1 mouse cellular context compared by ENCODE assay signal in the genomic region with DNA sequence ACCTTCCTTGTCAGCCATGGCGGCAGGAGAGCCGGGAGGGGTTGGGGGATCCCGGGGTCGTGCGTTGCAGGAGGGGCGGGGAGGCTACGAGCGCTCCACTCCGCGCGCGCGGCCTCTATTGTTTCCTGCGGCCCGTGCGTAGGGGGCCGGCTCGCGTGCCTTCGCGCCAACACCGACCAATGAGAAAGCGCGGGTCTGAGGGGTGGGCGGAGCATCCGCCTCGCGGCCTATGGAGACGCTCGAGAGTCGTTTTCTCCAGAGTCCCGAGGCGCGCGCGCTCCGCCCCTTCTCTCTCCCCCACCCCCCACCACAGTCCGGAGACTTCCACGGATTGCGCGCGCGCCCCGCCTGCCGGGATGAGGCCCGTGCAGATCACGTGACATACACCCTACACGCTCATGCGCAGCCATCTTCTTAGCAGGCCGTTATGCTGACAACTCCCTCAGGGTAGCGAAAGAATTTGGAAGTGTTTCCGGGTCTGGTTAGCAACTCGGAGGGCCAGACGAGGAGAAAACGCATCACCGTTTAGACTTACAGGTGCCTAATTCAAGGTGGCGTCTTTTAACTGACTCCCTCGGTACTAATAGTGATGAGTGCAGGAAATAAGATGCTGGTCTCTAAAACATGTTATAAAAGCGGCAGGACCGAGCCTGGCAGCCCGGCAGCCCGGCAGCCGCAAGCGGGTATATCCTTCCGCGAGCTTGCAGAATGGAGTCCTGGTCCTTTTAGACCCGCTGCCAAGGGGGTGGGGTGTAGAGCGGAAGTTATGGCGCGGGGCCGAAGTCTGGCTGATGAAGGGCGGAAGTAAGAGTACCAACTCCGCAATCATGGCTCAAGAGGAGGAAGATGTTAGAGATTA.
TF ChIP-seq lines count a peak whose summit lies in the region.

A gene (minus strand): TSS at position 155 of the 859 bp plus-strand sequence.
A gene (plus strand): TSS at position 480 of the 859 bp plus-strand sequence.

TF ChIP-seq in CH12.LX, 34 proteins besides CTCF, POLR2A, EP300 and RAD21 (continued from another document):
- TF ChIP-seq RCOR1 (conservative IDR thresholded peaks at IDR 0.05; ENCODE audit: low read depth, low read length) (no peak), MEF2A (IDR thresholded peaks at IDR 0.05; ENCODE audit: borderline replicate concordance, low read depth, low read length) (no peak; the same call in 1 of the 2 replicates), SMC3 (IDR thresholded peaks at IDR 0.05; ENCODE audit: low read depth, low read length) (no peak), ELF1 (IDR thresholded peaks at IDR 0.05; ENCODE audit: low read depth, low read length) (peak; percentile 90), E2F4 (IDR thresholded peaks at IDR 0.05; ENCODE audit: insufficient replicate concordance, low read depth, low read length) (0 out of 2 replicates have a peak, but pooled peaks have one; percentile 56), USF1 (IDR thresholded peaks at IDR 0.05; ENCODE audit: low read depth, low read length) (peak; percentile 92), MAX (IDR thresholded peaks at IDR 0.05; ENCODE audit: low read length) (peak; percentile 85), ZNF384 (IDR thresholded peaks at IDR 0.05; ENCODE audit: low read depth, low read length) (no peak), NELFE (IDR thresholded peaks at IDR 0.05; ENCODE audit: low read depth, low read length) (peak; percentile 82), CHD1 (IDR thresholded peaks at IDR 0.05; ENCODE audit: low read depth, low read length) (no peak), MAZ (IDR thresholded peaks at IDR 0.05; ENCODE audit: low read depth, low read length) (no peak), CHD2 (IDR thresholded peaks at IDR 0.05; ENCODE audit: low read length) (no peak; the same call in 1 of the 2 replicates), JUND (conservative IDR thresholded peaks at IDR 0.05; ENCODE audit: low read depth, low read length) (0 out of 2 replicates have a peak, but pooled peaks have one; percentile 21), ZKSCAN1 (IDR thresholded peaks at IDR 0.05; ENCODE audit: borderline replicate concordance, low read depth, low read length) (no peak), KAT2A (IDR thresholded peaks at IDR 0.05; ENCODE audit: insufficient replicate concordance, low read length) (0 out of 2 replicates have a peak, but pooled peaks have one; percentile 0), PAX5 (IDR thresholded peaks at IDR 0.05; ENCODE audit: low read length) (no peak), ZMIZ1 (IDR thresholded peaks at IDR 0.05; ENCODE audit: low read depth, low read length) (0 out of 2 replicates have a peak, but pooled peaks have one; percentile 32), ZC3H11A (IDR thresholded peaks at IDR 0.05; ENCODE audit: low read depth, low read length) (no peak), TCF12 (IDR thresholded peaks at IDR 0.05; ENCODE audit: low read depth, low read length) (peak; percentile 66; the same call in 1 of the 2 replicates), MAFK (IDR thresholded peaks at IDR 0.05; ENCODE audit: insufficient replicate concordance, low read length) (no peak), UBTF (IDR thresholded peaks at IDR 0.05; ENCODE audit: low read depth, low read length) (no peak; the same call in 1 of the 2 replicates), ETS1 (conservative IDR thresholded peaks at IDR 0.05; ENCODE audit: low read depth, low read length) (peak; percentile 47; the same call in 1 of the 2 replicates), JUN (IDR thresholded peaks at IDR 0.05; ENCODE audit: insufficient read depth, low read depth, low read length) (no peak), NRF1 (IDR thresholded peaks at IDR 0.05; ENCODE audit: low read depth, low read length) (peak; percentile 86), MXI1 (IDR thresholded peaks at IDR 0.05; ENCODE audit: low read depth, low read length) (peak; percentile 9), MYC (IDR thresholded peaks at IDR 0.05; ENCODE audit: low read depth, low read length) (peak; percentile 13; the same call in 1 of the 2 replicates), SIN3A (IDR thresholded peaks at IDR 0.05; ENCODE audit: low read length) (peak; percentile 73), USF2 (conservative IDR thresholded peaks at IDR 0.05; ENCODE audit: low read depth, low read length) (peak; percentile 87)
